In the genomic region with DNA sequence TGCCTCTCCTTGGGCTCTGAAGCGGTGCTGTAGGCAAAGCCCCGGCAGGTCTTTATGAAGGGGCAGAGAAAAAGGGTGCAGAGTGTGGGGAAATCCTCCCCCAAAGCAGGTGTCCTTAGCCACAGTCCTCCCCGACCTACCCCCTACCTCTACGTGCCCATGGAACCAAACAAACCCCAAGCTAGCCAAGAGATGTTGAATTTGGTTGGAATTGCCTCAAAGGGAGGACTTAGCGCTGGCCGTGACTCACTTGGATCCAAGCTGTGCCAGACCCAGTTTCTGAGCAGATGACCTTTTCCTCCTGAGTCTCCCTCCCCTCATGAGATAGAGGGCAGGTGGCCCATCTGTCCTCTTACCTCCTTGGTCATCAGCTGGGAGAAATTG, we compare ENCODE assay signal across 10 mouse cellular contexts.
DNase-seq lines count a peak whose midpoint lies in the region; ATAC-seq lines count a peak whose summit lies in the region.
"Had no signal": no experiment of that assay in that cellular context is flagged by ENCODE, and none has a peak within 500 bp of the region (broad histone marks: within the 10 kb centered on the region; RNA-seq: fewer than 3 reads in every experiment).

No protein-coding gene starts in this region.

- H3K9me3 ChIP-seq in embryonic facial prominence, embryonic 12.5 days, result no peaks in the 10 kb centered on the region
- H3K9me3 ChIP-seq in midbrain, embryonic 10.5 days (replicated peaks), result no peaks in the 10 kb centered on the region
- H3K9me3 ChIP-seq: embryonic facial prominence, embryonic 13.5 days had no signal

- peaks cover 27% of the 10 kb centered on the region; the same call in 1 of the 2 replicates for H3K4me1 ChIP-seq in embryonic facial prominence, embryonic 12.5 days
- H3K4me1 ChIP-seq in midbrain, embryonic 10.5 days, result peaks cover 47% of the 10 kb centered on the region

- H3K36me3 ChIP-seq in embryonic facial prominence, embryonic 12.5 days, result no peaks in the 10 kb centered on the region
- no peaks in the 10 kb centered on the region for H3K36me3 ChIP-seq in midbrain, embryonic 10.5 days
- H3K36me3 ChIP-seq: embryonic facial prominence, embryonic 13.5 days had no signal

- DNase-seq in gastrocnemius, adult 18-20 months (ENCODE audit: low spot score), result peak; percentile 12
- DNase-seq in gastrocnemius, postnatal 4 days (ENCODE audit: low spot score in 2 of 2), result no peak
- peak; percentile 64 for DNase-seq in adrenal gland, adult 8-10 months
- DNase-seq in midbrain, embryonic 10.5 days (ENCODE audit: low spot score), result no peak
- no peak for DNase-seq in kidney, postnatal 14 days
- no peak for DNase-seq in layer of hippocampus, postnatal 25 days (ENCODE audit: extremely low spot score in 1 of 2, low spot score in 1 of 2)
- DNase-seq: thymus, adult 18-20 months had no signal

- peak overlapping the region; percentile 37; the same call in 1 of the 2 replicates for H3K27ac ChIP-seq in embryonic facial prominence, embryonic 12.5 days
- peak overlapping the region; percentile 86 for H3K27ac ChIP-seq in midbrain, embryonic 10.5 days (replicated peaks)
- H3K27ac ChIP-seq: embryonic facial prominence, embryonic 13.5 days had no signal

- 0 out of 2 replicates have a peak, but pooled peaks cover 3% of the 10 kb centered on the region for H3K27me3 ChIP-seq in embryonic facial prominence, embryonic 12.5 days
- H3K27me3 ChIP-seq in midbrain, embryonic 10.5 days (ENCODE audit: low read depth, poor library complexity, severe bottlenecking), result no peaks in the 10 kb centered on the region
- H3K27me3 ChIP-seq: embryonic facial prominence, embryonic 13.5 days had no signal

- 68% methylated on average over 6 of the region's 6 CpGs for WGBS in embryonic facial prominence, embryonic 12.5 days
- 63% methylated on average over 6 of the region's 6 CpGs for WGBS in midbrain, embryonic 10.5 days

- H3K4me3 ChIP-seq in embryonic facial prominence, embryonic 12.5 days, result no peak overlapping the region
- peak overlapping the region; percentile 29 for H3K4me3 ChIP-seq in midbrain, embryonic 10.5 days
- H3K4me3 ChIP-seq: embryonic facial prominence, embryonic 13.5 days had no signal

- no peak overlapping the region for H3K4me2 ChIP-seq in embryonic facial prominence, embryonic 12.5 days (replicated peaks)

- H3K9ac ChIP-seq in embryonic facial prominence, embryonic 12.5 days, result no peak overlapping the region
- H3K9ac ChIP-seq: embryonic facial prominence, embryonic 13.5 days had no signal

- no peak for ATAC-seq in embryonic facial prominence, embryonic 12.5 days (ENCODE audit: insufficient number of reproducible peaks, insufficient read depth, low FRiP score, low TSS enrichment)
- ATAC-seq in frontal cortex, adult (ENCODE audit: low TSS enrichment), result no peak

Comparison
In these comparisons a context has a peak if more than half of its experiments do, and no peak if none do; other contexts are left out.
1. DNase-seq: peak in gastrocnemius, adult 18-20 months (single experiment) and adrenal gland, adult 8-10 months (single experiment); none in gastrocnemius, postnatal 4 days (0 of 2), midbrain, embryonic 10.5 days (single experiment), kidney, postnatal 14 days (single experiment) and layer of hippocampus, postnatal 25 days (0 of 2).